Mouse (Mus musculus): ENCODE results near the gene Acot7. TPM values are rescaled to one million over a fixed set of nuclear protein-coding genes. Genes with fewer than 3 reads are reported as not detected.

The Acot7 gene
- polyA plus RNA-seq, 1 experiment from 2014 or later: 63.4 TPM

DNA sequence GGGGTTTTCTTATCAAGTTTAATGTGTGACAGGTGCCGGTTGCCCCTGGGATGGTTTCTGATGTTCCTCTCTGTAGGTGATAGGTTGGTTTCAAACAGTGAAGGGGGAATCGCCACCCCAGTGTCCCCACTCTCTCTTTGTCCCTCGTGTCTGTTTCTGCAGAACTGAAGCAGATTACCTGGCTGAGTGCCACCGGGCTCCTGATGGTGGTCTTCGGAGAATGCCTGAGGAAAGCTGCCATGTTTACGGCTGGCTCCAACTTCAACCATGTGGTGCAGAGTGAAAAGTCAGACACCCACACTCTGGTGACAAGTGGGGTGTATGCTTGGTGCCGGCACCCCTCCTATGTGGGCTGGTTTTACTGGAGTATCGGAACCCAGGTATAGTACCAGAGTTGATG is 122.4 kb downstream of the Acot7 start:
- 88% methylated on average over 8 of the region's 8 CpGs for WGBS
- no peak overlapping the region for H3K9ac ChIP-seq
- no peak overlapping the region for H3K27ac ChIP-seq (ENCODE audit: poor library complexity, severe bottlenecking)
- H3K27me3 ChIP-seq (replicated peaks): no peaks in the 10 kb centered on the region
- H3K9me3 ChIP-seq (replicated peaks): no peaks in the 10 kb centered on the region
- peaks cover 56% of the 10 kb centered on the region for H3K36me3 ChIP-seq
- no peak for ATAC-seq (ENCODE audit: insufficient number of reproducible peaks, low FRiP score)
- H3K4me3 ChIP-seq: no peak overlapping the region
- peaks cover 19% of the 10 kb centered on the region for H3K4me1 ChIP-seq (replicated peaks)
- H3K4me2 ChIP-seq: no peak overlapping the region

DNA sequence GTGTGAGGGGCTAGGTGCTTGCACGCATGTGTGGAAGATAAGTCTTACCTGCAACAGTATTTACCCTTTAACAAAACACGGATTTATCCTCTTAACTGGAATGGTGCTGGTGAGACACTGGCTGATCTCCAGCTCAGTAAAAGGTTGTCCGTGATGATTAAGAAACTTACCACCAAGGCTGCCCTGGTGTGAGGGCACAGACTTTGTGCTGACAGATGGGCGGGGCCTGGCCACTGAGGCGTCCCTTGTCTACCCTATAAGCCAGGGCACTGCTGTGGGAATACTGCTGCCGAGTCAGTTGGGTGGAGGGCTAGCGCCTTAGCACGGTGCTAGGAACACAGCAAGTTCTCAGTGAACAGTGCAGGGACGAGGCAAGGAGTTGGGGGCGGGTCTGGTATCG is 124.1 kb downstream of the Acot7 start:
- Histone ChIP-seq H3K4me1 (replicated peaks) (peaks cover 13% of the 10 kb centered on the region), H3K27me3 (replicated peaks) (no peaks in the 10 kb centered on the region), H3K27ac (ENCODE audit: poor library complexity, severe bottlenecking) (no peak overlapping the region), H3K9me3 (replicated peaks) (no peaks in the 10 kb centered on the region), H3K36me3 (peaks cover 70% of the 10 kb centered on the region), H3K4me2 (no peak overlapping the region), H3K9ac (no peak overlapping the region), H3K4me3 (no peak overlapping the region)
- WGBS: 73% methylated on average over 11 of the region's 11 CpGs
- no peak for ATAC-seq (ENCODE audit: insufficient number of reproducible peaks, low FRiP score)

DNA sequence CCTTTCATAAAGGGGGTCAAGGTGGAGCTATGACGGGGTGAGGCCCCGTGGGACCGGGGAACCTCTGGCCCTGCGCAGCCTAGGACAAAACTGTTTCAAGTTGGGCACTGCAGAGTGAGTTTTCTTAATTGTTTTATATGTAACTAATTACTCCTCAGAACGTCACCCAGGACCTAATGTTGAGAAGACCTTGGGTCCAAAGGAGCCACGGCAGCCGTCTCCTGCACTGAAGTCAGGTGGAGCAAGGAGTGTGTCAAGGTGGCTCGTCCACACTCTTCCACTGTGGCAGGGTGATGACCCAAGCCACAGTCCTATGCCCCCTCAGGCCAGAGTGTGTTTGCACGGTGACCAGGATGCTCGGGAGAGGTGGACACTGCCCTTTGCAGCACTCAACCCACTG is 125.2 kb downstream of the Acot7 start:
- Histone ChIP-seq H3K9me3 (replicated peaks) (no peaks in the 10 kb centered on the region), H3K36me3 (peaks cover 81% of the 10 kb centered on the region), H3K4me1 (replicated peaks) (peaks cover 8% of the 10 kb centered on the region), H3K9ac (no peak overlapping the region), H3K4me3 (no peak overlapping the region), H3K27me3 (replicated peaks) (no peaks in the 10 kb centered on the region), H3K27ac (ENCODE audit: poor library complexity, severe bottlenecking) (no peak overlapping the region), H3K4me2 (no peak overlapping the region)
- ATAC-seq (ENCODE audit: insufficient number of reproducible peaks, low FRiP score): no peak
- 93% methylated on average over 10 of the region's 10 CpGs for WGBS

DNA sequence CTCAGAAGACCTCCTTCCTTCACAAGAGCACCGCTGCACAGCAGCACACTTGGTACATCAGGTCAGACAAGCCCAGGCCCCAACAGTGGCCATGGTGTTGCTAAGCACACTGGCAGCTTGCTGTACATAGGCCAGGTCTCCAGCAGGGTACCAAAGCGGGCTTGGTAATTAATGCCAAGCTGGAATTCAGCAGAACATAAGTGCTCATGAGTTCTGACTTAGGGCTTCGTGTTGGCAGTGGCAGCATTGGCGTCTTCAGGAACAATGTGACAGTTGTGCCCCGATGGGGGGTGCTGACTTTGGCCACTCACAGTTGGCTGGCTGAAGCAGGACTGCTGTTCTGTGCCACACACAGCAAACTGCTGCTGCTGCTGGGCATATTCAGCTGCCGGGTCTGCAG is 126.8 kb downstream of the Acot7 start:
- no peak for ATAC-seq (ENCODE audit: insufficient number of reproducible peaks, low FRiP score)
- Histone ChIP-seq H3K4me3 (no peak overlapping the region), H3K36me3 (peaks cover 92% of the 10 kb centered on the region), H3K4me2 (no peak overlapping the region), H3K27ac (ENCODE audit: poor library complexity, severe bottlenecking) (no peak overlapping the region), H3K9ac (no peak overlapping the region), H3K9me3 (replicated peaks) (no peaks in the 10 kb centered on the region), H3K4me1 (replicated peaks) (no peaks in the 10 kb centered on the region), H3K27me3 (replicated peaks) (peaks cover 2% of the 10 kb centered on the region; the same call in 1 of the 2 replicates)
- 89% methylated on average over 6 of the region's 6 CpGs for WGBS

DNA sequence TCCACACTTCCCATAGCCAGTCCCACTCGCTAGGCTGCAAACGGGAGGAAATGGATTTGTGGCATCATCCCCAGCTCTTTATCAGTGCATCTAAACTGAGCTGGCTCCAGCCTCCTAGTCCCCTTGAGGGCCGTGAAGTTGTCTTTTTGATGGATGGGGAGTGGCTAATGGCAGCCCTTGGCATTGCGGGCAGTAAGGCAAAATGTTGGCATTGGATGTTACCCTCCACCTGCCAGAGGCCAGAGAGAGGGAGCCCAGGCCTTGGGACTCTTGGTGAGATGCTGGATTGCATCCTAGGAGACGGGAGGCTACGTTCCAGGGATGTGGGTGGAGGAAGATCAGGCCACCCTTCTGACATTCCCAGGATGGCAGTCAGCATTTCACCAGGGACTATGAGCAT is 128.1 kb downstream of the Acot7 start:
- 80% methylated on average over 6 of the region's 6 CpGs for WGBS
- no peak overlapping the region for H3K9ac ChIP-seq
- ATAC-seq (ENCODE audit: insufficient number of reproducible peaks, low FRiP score): no peak

DNA sequence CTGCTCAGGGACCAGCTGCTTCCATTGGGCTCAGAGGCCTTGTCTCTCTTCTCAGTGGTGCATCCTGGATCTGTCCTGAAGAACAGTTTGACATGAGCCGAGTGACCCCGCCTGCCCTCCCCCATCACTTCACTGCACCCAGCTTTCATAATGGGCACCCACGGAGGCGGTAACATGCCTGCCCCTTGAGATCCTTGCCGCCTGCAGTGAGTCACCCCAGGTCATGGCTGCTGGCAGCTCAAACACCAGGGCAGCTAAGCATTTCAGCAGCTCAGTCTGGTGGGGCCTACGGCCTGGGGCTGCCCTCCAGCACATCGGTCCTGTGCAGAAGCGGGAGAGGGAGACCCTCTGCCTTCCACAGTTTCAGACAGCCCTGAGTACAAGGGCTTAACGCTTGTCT is 129.6 kb downstream of the Acot7 start:
- no peak overlapping the region for H3K4me2 ChIP-seq
- H3K27ac ChIP-seq (ENCODE audit: poor library complexity, severe bottlenecking): no peak overlapping the region
- peaks cover 3% of the 10 kb centered on the region for H3K4me1 ChIP-seq (replicated peaks)
- H3K36me3 ChIP-seq: peaks cover 72% of the 10 kb centered on the region
- H3K27me3 ChIP-seq (replicated peaks): peaks cover 30% of the 10 kb centered on the region
- no peak overlapping the region for H3K4me3 ChIP-seq
- ATAC-seq (ENCODE audit: insufficient number of reproducible peaks, low FRiP score): no peak
- no peaks in the 10 kb centered on the region for H3K9me3 ChIP-seq (replicated peaks)
- WGBS: 79% methylated on average over 9 of the region's 9 CpGs
- H3K9ac ChIP-seq: no peak overlapping the region

More for the DNA sequence above, 128.1 kb downstream of the Acot7 start:
- Histone ChIP-seq H3K36me3 (peaks cover 82% of the 10 kb centered on the region), H3K4me2 (no peak overlapping the region), H3K27ac (ENCODE audit: poor library complexity, severe bottlenecking) (no peak overlapping the region), H3K4me3 (no peak overlapping the region), H3K27me3 (replicated peaks) (peaks cover 15% of the 10 kb centered on the region), H3K9me3 (replicated peaks) (no peaks in the 10 kb centered on the region), H3K4me1 (replicated peaks) (no peaks in the 10 kb centered on the region)

DNA sequence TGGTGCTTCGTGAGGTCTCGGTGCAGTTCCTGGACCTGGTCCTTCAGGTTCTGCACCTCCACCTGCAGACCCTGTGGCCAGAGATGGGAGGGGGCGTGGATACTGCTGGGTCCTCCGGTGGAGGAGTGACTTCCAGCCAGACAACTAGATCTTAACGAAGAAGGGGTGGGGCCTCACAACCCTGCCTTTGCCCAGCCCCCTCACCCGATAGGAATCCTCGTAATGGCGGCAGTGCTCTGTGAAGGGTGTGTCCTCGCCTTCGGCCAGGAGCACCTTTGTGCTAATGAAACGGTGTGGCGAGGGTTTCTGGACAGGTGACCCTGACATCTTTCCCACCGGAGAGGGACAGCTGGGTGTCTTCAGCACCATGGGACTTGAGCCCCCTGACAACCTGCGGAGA is 134.3 kb downstream of the Acot7 start:
- Histone ChIP-seq H3K4me1 (replicated peaks) (peaks cover 42% of the 10 kb centered on the region), H3K9me3 (replicated peaks) (no peaks in the 10 kb centered on the region), H3K4me3 (no peak overlapping the region), H3K36me3 (peaks cover 28% of the 10 kb centered on the region), H3K4me2 (peak overlapping the region; percentile 3; the same call in 1 of the 2 replicates), H3K9ac (no peak overlapping the region), H3K27ac (ENCODE audit: poor library complexity, severe bottlenecking) (no peak overlapping the region), H3K27me3 (replicated peaks) (peaks cover 72% of the 10 kb centered on the region)
- no peak for ATAC-seq (ENCODE audit: insufficient number of reproducible peaks, low FRiP score)
- 12% methylated on average over 14 of the region's 14 CpGs for WGBS

DNA sequence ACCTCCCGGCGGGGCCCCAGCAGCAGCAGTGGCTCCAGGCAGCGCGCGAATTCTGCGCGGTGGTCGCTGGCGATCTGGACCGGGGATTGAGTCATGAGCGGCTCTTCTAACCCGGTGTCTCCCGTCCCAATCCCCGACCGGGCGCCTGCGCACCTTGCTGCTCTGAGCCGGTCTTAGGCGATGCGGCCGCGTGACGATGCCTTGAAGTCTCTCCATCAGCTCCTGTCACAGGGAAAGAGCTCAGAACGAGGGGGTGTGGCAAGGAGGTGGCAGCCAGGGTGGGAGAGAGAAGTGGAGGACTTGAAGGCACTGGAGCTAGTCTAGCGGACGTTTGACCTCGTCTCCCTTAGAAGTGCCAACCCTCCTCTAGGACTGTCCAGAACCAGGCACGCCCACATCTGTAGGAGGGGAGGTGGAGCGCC is 135.3 kb downstream of the Acot7 start:
- Histone ChIP-seq H3K27me3 (replicated peaks) (peaks cover 75% of the 10 kb centered on the region), H3K9ac (peak overlapping the region; percentile 58), H3K27ac (ENCODE audit: poor library complexity, severe bottlenecking) (no peak overlapping the region), H3K36me3 (peaks cover 19% of the 10 kb centered on the region), H3K4me1 (replicated peaks) (peaks cover 51% of the 10 kb centered on the region), H3K4me2 (peak overlapping the region; percentile 68), H3K9me3 (replicated peaks) (no peaks in the 10 kb centered on the region), H3K4me3 (peak overlapping the region; percentile 38)
- WGBS: 2% methylated on average over 29 of the region's 29 CpGs
- ATAC-seq (ENCODE audit: insufficient number of reproducible peaks, low FRiP score): 0 out of 2 replicates have a peak, but pooled peaks have one; percentile 34

DNA sequence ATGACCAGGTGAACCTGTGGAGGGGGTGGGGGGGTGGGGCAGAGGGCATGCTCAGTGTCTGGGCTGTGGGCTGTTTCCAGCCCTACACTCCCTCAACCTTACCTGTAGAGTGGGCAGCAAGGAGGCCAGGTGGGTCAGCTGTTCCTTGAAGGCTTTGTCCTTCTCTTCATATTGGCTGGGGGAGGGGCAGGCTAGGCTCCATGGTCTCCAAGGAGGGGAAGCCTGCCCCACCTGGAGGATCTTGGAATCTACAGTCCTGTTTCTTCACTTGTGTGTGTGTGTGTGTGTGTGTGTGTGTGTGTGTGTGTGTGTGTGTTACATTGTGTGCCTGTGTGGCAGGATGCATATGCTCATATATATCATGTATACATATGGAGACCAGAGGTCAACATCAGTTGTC is 136.0 kb downstream of the Acot7 start:
- Histone ChIP-seq H3K4me1 (replicated peaks) (peaks cover 55% of the 10 kb centered on the region), H3K9me3 (replicated peaks) (no peaks in the 10 kb centered on the region), H3K9ac (no peak overlapping the region), H3K4me3 (peak overlapping the region; percentile 38), H3K4me2 (peak overlapping the region; percentile 68), H3K27me3 (replicated peaks) (peaks cover 75% of the 10 kb centered on the region), H3K36me3 (peaks cover 13% of the 10 kb centered on the region), H3K27ac (ENCODE audit: poor library complexity, severe bottlenecking) (no peak overlapping the region)
- ATAC-seq (ENCODE audit: insufficient number of reproducible peaks, low FRiP score): no peak

DNA sequence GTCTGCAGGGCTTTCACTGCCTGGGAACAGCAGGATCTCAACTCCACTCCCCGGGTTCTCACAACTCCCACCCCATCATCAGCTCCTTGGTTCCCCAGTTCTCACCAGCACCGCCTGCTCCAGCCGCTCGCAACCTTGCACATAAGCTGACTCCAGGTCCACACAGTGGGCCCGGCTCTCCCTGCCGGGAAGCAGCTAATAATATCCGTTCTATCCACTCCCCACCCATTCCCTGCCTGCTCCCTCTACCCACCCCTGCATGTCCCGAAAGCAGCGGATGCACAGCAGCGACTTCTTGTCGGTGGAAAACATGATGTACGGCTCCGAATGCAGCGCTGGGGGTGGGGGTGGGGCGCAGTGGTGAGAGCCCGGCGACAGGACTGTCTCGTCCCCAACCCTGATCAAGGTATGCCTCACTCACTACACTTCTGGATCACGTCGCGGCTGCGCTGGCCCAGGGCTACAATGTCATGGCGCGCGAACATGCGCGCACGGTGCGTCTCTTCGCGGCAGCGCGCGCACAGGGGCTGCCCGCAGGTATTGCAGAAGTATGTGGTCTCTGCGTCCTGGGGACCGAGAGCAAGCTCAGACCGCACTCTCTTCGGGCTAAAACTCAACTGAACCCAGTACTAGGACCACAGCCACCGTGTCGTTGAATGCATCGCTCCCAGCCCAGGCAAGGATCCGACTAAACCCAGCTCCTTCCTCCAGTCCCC is 137.7 kb downstream of the Acot7 start:
- Histone ChIP-seq H3K9ac (peak overlapping the region; percentile 64), H3K4me1 (replicated peaks) (peaks cover 55% of the 10 kb centered on the region)
- WGBS: 2% methylated on average over 43 of the region's 43 CpGs

DNA sequence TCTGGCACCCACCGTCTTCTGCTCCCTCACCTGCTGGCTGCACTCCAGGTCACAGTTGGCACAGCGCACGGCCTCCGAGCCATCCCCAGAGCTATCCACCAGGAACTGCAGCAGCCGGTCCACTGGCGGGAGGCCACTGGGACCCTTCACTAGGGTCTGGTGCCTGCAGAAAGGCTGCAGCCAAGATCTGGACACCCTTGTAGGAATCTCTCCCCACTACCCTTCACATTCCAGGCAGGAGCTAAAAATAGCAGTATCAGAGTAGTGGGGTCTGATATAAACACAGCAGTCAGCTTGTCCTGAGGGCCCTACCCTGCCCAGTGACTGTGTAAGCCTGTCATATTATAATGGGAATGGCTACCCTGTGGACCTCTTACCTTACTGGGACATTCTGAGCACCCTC is 139.7 kb downstream of the Acot7 start:
- peak overlapping the region; percentile 84 for H3K4me2 ChIP-seq
- peak overlapping the region; percentile 47 for H3K4me3 ChIP-seq

More for the DNA sequence above, 137.7 kb downstream of the Acot7 start:
- Histone ChIP-seq H3K27me3 (replicated peaks) (peaks cover 64% of the 10 kb centered on the region), H3K4me3 (peak overlapping the region; percentile 47), H3K4me2 (peak overlapping the region; percentile 84), H3K36me3 (peaks cover 2% of the 10 kb centered on the region), H3K9me3 (replicated peaks) (no peaks in the 10 kb centered on the region), H3K27ac (ENCODE audit: poor library complexity, severe bottlenecking) (no peak overlapping the region)
- ATAC-seq (ENCODE audit: insufficient number of reproducible peaks, low FRiP score): no peak

More for the DNA sequence above, 139.7 kb downstream of the Acot7 start:
- no peaks in the 10 kb centered on the region for H3K36me3 ChIP-seq
- H3K27ac ChIP-seq (ENCODE audit: poor library complexity, severe bottlenecking): peak overlapping the region; percentile 97
- H3K9me3 ChIP-seq (replicated peaks): no peaks in the 10 kb centered on the region
- 42% methylated on average over 6 of the region's 6 CpGs for WGBS
- peaks cover 44% of the 10 kb centered on the region for H3K27me3 ChIP-seq (replicated peaks)
- ATAC-seq (ENCODE audit: insufficient number of reproducible peaks, low FRiP score): peak; percentile 30; the same call in 1 of the 2 replicates
- H3K9ac ChIP-seq: peak overlapping the region; percentile 80
- peaks cover 51% of the 10 kb centered on the region for H3K4me1 ChIP-seq (replicated peaks)
